Mouse (Mus musculus) heart, embryonic 13.5 days (tissue): ENCODE data around the gene Uap1l1. TPM values are rescaled to one million over a fixed set of nuclear protein-coding genes. Genes with fewer than 3 reads are reported as not detected.

Experiments
- ATAC-seq: fragments of 200-750 bp; cut with Nextera tagmentation; 2 replicates; pipeline ENCODE4 v1.8.0; 2017; ENCODE audit warnings: moderate TSS enrichment; ENCODE audit not compliant: insufficient number of reproducible peaks, low FRiP score, low TSS enrichment; ENCODE audit errors: extremely low read depth
- H3K27ac ChIP-seq: fragments of 300-500 bp; sonication (generic); replicated peaks from 2 replicates; pipeline ENCODE4 v1.5.1; 2015; ENCODE audit warnings: moderate library complexity, mild to moderate bottlenecking, inconsistent platforms
- H3K27me3 ChIP-seq: fragments of 300-500 bp; sonication (generic); replicated peaks from 2 replicates; pipeline ENCODE4 v1.6.1; 2015; ENCODE audit warnings: mild to moderate bottlenecking, inconsistent platforms
- H3K36me3 ChIP-seq: fragments of 300-500 bp; sonication (generic); 2 replicates; pipeline ENCODE4 v1.6.1; 2015; ENCODE audit warnings: mild to moderate bottlenecking, inconsistent platforms
- H3K4me1 ChIP-seq: fragments of 300-500 bp; sonication (generic); 2 replicates; pipeline ENCODE4 v1.6.1; 2015; ENCODE audit warnings: inconsistent platforms
- H3K4me2 ChIP-seq: fragments of 300-500 bp; sonication (generic); 2 replicates; pipeline ENCODE4 v1.6.1; 2015; ENCODE audit warnings: inconsistent platforms, mild to moderate bottlenecking, moderate library complexity
- H3K4me3 ChIP-seq: fragments of 300-500 bp; sonication (generic); 2 replicates; pipeline ENCODE4 v1.5.1; 2015; ENCODE audit warnings: moderate library complexity, mild to moderate bottlenecking, inconsistent platforms
- H3K9ac ChIP-seq: fragments of 300-500 bp; sonication (generic); 2 replicates; pipeline ENCODE4 v1.6.1; 2015; ENCODE audit warnings: inconsistent platforms, mild to moderate bottlenecking, moderate library complexity
- H3K9me3 ChIP-seq: fragments of 300-500 bp; sonication (generic); 2 replicates; pipeline ENCODE4 v1.6.1; 2016; ENCODE audit warnings: inconsistent platforms
- WGBS: fragments of 180-500 bp; shearing (Covaris S2); methylation state at CpG from one replicate; pipeline ENCODE4 v1.1.7; 2015; ENCODE audit warnings: mixed read lengths; 5-methylcytosine and 5-hydroxymethylcytosine counted together
- polyA plus RNA-seq: library from polyadenylated mRNA; unstranded; fragments of >200 nt; fragmentation: Nextera tagmentation; extraction: Ambion mirVana; gene quantifications from 2 replicates; pipeline ENCODE4 v1.2.1, GENCODE M21; 2015

Uap1l1 gene
- polyA plus RNA-seq, 1 experiment from 2014 or later: 17.0 TPM

DNA sequence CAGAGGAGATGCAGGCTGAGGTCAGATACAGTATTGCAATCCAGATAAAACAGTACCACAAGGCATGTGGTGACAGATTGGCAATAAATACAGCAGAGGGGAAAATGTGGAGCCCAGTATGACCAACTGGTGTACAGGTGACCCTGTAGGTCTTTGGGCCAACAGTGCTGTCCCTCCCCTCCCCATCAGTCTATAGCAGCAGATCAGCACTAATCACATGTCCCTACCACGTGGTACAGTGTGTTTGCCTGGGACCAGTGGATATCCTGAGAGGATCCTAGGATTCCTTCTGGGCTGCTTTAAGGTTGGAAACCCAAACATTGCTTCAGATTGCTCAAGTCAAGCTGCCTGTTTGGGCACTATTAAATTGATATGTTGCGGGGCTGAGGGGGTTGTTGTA is 31.9 kb downstream of the Uap1l1 start:
- peak overlapping the region; percentile 93 for H3K4me3 ChIP-seq
- H3K9me3 ChIP-seq: no peaks in the 10 kb centered on the region
- H3K36me3 ChIP-seq: peaks cover 50% of the 10 kb centered on the region
- H3K4me1 ChIP-seq: peaks cover 18% of the 10 kb centered on the region
- H3K27ac ChIP-seq: no peak overlapping the region
- H3K4me2 ChIP-seq: peak overlapping the region; percentile 91
- ATAC-seq: no peak
- H3K27me3 ChIP-seq: no peaks in the 10 kb centered on the region
- 86% methylated on average over 2 of the region's 2 CpGs for WGBS
- peak overlapping the region; percentile 95 for H3K9ac ChIP-seq

DNA sequence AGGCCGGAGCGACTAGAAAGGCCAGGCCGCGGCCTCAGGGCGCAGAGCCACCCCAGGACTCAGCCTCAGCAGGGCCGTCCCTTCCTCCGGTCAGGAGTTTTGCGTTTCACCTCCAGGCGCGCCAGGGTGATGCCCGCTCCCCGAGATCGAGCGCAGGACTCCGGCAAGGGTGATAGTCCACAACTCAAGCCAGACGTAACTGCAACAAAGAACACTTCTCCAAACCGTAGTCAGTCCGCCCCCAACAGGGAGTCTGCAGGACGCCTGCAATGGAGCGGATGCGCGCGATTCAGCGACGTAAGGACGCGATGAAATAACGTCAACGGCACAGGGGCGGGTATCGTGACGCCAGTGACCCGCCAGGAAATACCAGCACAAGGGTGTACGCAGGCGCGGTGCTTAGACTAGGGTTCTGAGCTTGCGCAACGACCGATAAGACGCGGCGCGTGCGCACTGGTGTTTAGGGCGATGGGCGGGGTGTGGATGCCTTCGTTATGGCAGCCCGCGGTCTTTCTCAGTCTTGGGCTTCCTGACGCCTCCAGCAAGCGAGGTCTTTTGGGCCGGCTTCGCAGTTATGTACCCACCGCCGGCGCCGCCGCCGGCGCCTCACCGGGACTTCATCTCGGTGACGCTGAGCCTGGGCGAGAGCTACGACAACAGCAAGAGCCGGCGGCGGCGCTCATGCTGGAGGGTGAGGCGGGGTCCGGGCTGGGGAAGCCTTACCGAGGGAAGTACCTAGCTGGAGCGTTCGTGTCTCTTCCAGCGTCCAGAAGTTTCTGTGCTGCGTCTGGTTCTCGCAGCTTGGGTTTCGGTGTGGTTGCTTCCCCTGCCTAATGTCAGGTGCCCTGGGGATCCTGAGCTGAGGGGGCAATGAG is 33.0 kb downstream of the Uap1l1 start, which contains the start of gene Man1b1:
Gene Man1b1, plus strand, starts transcription at position 53 of the 875 bp plus-strand sequence.
- under 1% methylated on average over 78 of the region's 78 CpGs for WGBS

DNA sequence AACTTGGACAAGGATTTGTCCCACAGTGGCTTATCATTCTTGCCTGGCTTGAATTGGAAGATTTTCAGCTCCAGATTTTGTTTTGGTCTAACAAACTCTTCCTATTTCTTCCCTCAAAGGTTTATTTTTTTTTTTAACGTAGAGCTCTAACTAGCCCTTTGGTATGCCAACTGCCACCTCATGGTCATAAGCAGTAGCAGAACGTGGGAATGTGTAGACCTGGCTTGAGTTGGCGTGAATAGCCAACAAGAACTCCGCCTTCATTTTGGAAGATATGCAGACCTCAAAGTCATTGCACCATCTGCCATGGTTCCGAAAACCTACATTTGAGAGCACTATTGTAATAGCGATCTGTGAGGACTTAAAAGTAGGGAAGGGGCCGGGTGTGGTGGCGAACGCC is 34.0 kb downstream of the Uap1l1 start:
- Histone ChIP-seq H3K4me2 (peak overlapping the region; percentile 81), H3K27me3 (no peaks in the 10 kb centered on the region; the same call in 1 of the 2 replicates), H3K36me3 (peaks cover 29% of the 10 kb centered on the region), H3K27ac (no peak overlapping the region), H3K9ac (peak overlapping the region; percentile 95), H3K4me3 (peak overlapping the region; percentile 93), H3K4me1 (peaks cover 18% of the 10 kb centered on the region), H3K9me3 (no peaks in the 10 kb centered on the region)
- ATAC-seq: no peak
- WGBS: 48% methylated on average over 9 of the region's 9 CpGs

More for the DNA sequence above, 33.0 kb downstream of the Uap1l1 start, which contains the start of gene Man1b1:
- peak within 1 kb of the TSS; percentile 93 for H3K4me3 ChIP-seq
- ATAC-seq: peak; percentile 93
- H3K9me3 ChIP-seq: no peaks in the 10 kb centered on the region
- H3K27ac ChIP-seq: peak within 1 kb of the TSS; percentile 83
- H3K36me3 ChIP-seq: peaks cover 40% of the 10 kb centered on the region
- H3K27me3 ChIP-seq: no peaks in the 10 kb centered on the region
- H3K9ac ChIP-seq: peak within 1 kb of the TSS; percentile 95
- H3K4me1 ChIP-seq: peaks cover 18% of the 10 kb centered on the region
- peak within 1 kb of the TSS; percentile 91 for H3K4me2 ChIP-seq

DNA sequence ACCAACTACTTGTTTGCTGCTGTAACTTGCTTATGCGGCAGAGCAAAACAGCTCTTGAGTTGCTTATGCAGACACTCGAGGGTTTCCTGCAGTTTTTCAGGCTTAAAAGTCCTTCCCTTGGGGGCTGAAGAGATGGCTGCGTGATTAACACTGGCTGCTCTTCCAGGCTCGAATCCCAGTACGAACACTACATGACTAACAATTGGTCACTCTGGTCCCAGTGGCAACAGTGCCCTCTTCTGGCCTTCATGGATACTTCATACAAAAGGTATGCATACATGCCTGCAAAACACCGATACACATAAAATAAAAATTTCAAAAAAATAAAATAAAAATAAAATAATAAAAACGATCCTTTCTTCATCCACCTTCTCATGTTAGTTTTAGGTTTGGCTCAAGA is 37.0 kb downstream of the Uap1l1 start:
- Histone ChIP-seq H3K4me3 (no peak overlapping the region), H3K9ac (no peak overlapping the region), H3K27me3 (peaks cover 12% of the 10 kb centered on the region), H3K4me2 (no peak overlapping the region), H3K9me3 (no peaks in the 10 kb centered on the region), H3K4me1 (peaks cover 12% of the 10 kb centered on the region), H3K36me3 (no peaks in the 10 kb centered on the region; the same call in 1 of the 2 replicates), H3K27ac (no peak overlapping the region)
- no peak for ATAC-seq
- 38% methylated on average over 7 of the region's 7 CpGs for WGBS

DNA sequence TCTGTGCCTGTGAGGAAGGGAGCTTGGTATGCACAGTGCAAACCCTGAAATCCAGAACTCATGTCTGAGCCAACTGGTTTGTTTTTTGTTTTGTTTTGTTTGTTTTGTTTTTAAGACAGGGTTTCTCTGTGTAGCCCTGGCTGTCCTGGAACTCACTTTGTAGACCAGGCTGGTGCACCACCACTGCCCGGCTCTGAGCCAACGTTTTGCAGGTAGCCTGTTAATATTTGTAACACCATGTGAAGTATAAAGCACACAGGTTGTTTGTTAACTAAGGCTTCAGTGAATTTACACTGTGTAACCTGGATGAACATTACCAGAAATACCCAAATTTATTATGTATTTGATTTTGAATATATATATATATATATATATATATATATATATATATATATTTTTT is 39.4 kb downstream of the Uap1l1 start:
- H3K36me3 ChIP-seq: no peaks in the 10 kb centered on the region
- peaks cover under 1% of the 10 kb centered on the region; the same call in 1 of the 2 replicates for H3K4me1 ChIP-seq
- H3K4me2 ChIP-seq: no peak overlapping the region
- no peak overlapping the region for H3K9ac ChIP-seq
- peaks cover 32% of the 10 kb centered on the region for H3K27me3 ChIP-seq
- 75% methylated on average over 2 of the region's 2 CpGs for whole genome bisulfite sequencing
- no peak overlapping the region for H3K27ac ChIP-seq
- no peak overlapping the region for H3K4me3 ChIP-seq
- no peaks in the 10 kb centered on the region for H3K9me3 ChIP-seq
- ATAC-seq: no peak

DNA sequence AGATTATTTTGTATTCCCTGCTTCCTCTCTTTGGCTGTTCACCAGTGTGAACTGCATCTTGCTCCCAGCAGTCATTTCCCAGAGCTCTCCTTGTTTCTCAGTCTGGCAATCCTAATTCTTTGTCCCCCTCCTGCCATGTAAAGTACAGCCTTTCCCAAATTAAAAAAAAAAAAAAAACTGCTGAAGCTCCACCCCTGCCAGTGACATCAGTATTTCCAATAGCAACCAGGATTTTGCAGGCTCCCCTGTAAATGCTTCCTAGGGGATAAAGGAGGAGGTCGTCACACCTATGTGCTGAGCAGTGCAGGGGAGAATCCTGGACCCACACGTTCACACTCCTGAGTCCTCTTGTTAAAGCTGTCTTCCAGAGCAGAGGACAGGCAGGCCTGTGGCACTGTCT is 45.4 kb downstream of the Uap1l1 start:
- Histone ChIP-seq H3K4me2 (no peak overlapping the region), H3K4me1 (peaks cover 3% of the 10 kb centered on the region; the same call in 1 of the 2 replicates), H3K27ac (no peak overlapping the region), H3K9ac (no peak overlapping the region), H3K9me3 (no peaks in the 10 kb centered on the region), H3K4me3 (no peak overlapping the region), H3K36me3 (no peaks in the 10 kb centered on the region), H3K27me3 (peaks cover 92% of the 10 kb centered on the region)
- 34% methylated on average over 2 of the region's 2 CpGs for WGBS
- no peak for ATAC-seq

DNA sequence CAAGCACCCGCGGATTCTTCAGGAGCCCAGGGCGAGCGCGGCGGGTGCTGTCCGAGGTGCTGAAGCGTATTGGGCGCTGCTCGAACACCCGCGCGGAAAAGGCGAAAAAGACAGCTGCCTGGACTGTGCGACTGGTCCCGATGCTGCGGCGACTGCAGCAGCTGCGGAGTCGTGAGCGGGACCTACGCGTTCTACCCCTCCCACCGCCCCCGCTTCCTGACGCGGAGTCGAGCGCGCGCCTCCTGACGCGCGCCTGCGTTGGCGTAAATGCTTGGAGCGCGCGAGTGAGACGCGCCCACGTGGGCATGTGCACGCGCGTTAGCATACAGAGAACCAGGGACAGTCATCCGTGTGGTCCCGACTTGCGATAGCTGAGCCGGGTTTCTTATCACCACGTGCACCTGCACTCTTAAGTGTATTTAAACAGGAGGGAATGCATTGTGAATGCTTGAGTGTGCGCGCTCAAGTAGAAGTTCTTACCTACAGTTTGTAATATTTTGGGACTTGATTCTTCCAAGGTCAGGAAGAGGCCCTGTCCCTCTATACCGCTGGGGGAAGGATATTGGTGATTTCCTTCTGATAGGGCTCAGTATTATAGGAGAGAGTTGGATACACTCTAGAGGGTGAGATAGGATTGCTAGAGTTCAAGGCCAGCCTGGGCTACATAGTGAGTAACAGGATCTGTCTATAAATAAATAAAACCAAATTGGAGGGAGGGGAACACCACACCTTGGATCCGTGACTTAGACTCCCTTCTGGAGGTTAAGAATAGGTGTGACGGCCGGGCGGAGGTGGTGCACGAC is 46.3 kb downstream of the Uap1l1 start, which contains the start of gene Grin1:
Gene Grin1, minus strand, starts transcription at position 217 of the 803 bp plus-strand sequence.
- Histone ChIP-seq H3K4me2 (peak within 1 kb of the TSS; percentile 64), H3K27me3 (peaks cover 93% of the 10 kb centered on the region), H3K4me1 (peaks cover 3% of the 10 kb centered on the region; the same call in 1 of the 2 replicates), H3K9ac (no peak within 1 kb of the TSS), H3K9me3 (no peaks in the 10 kb centered on the region), H3K36me3 (no peaks in the 10 kb centered on the region), H3K4me3 (peak within 1 kb of the TSS; percentile 38), H3K27ac (no peak within 1 kb of the TSS)
- WGBS: 8% methylated on average over 58 of the region's 58 CpGs
- ATAC-seq: no peak

DNA sequence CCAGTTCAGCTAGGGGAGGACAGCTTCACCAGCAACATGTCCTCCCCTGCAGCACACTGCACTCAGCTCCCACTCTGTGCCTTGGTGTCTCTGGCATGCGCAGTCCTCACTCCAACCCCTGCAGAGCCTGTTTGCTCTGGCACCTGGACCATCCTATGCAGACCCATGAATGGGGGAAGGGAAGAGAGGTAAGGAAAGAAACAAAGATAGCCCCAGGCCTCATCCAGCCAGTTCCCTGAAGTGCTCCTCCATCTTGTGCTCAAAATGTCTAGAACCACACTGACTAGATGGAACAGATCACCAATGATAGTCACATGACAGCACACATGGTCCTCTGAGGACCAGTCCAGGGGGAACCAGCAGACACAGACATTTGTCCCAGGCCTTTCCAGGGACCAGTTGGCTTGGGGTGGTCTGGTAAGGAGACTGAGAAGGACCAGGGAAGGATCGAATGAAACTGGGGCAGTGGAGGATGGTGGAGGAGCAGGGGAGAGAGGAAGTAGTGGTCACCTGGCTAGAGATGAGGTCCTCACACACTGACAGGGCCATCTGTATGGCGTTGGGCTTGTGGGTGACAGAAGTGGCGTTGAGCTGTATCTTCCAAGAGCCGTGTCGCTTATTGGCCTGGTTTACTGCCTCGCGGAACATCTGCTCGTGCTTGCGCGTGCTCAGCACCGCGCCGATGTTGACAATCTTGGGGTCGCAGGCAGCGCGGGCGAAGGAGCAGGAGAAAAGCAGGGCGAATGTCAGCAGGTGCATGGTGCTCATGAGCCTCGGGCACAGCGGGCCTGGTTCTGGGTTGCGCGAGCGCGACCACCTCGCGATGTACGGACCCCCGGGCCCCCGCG is 47.1 kb downstream of the Uap1l1 start:
- Histone ChIP-seq H3K9ac (no peak overlapping the region), H3K27ac (no peak overlapping the region), H3K27me3 (peaks cover 97% of the 10 kb centered on the region), H3K4me3 (peak overlapping the region; percentile 38), H3K4me1 (peaks cover 3% of the 10 kb centered on the region; the same call in 1 of the 2 replicates), H3K4me2 (peak overlapping the region; percentile 64), H3K36me3 (no peaks in the 10 kb centered on the region), H3K9me3 (no peaks in the 10 kb centered on the region)
- 8% methylated on average over 31 of the region's 31 CpGs for WGBS
- ATAC-seq: no peak

DNA sequence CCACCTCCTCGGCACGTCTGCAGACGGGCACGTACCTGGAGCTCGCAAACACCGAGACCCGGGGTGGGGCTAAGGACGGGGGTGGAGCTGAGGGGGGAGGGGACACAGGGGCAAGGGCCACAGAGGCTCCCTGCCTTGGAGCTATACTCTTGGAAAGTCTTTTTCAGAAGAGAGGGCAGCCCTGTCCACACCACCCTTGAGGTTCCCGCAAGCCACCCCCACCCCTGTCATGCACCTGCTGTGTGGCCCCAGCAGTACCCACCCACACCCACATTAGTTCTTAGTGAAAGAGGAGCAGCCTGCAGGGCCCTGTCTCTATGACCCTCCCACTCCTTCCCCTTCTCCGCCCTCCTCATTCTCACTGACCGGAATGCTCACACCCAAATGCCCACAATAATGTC is 54.0 kb downstream of the Uap1l1 start:
- H3K9ac ChIP-seq: no peak overlapping the region
- WGBS: 6% methylated on average over 11 of the region's 11 CpGs
- no peaks in the 10 kb centered on the region for H3K4me1 ChIP-seq
- H3K4me2 ChIP-seq: no peak overlapping the region
- no peak overlapping the region for H3K27ac ChIP-seq
- no peak overlapping the region for H3K4me3 ChIP-seq
- no peak for ATAC-seq
- no peaks in the 10 kb centered on the region for H3K36me3 ChIP-seq
- no peaks in the 10 kb centered on the region for H3K9me3 ChIP-seq
- peaks cover 100% of the 10 kb centered on the region for H3K27me3 ChIP-seq

DNA sequence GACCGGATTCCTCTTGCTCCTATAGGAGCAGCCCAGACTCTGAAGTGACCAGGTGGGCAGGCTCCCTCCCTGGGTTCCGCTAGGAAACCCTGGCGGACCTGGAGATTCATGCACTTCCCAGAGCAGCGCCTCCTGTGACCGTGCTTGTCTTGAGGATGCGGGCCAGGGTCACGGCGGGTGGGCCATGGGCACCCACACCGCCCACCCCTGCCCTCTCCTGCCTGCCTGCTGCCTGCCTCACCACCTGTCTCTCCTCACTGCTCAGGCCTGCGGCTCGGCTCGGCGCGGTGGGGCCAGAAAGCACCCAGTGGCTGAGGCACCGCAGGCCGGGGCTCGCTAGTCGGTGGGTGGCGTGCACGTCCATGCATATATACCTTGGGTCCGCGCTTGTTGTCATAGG is 54.5 kb downstream of the Uap1l1 start:
- WGBS: 2% methylated on average over 22 of the region's 22 CpGs
- no peak for ATAC-seq
- H3K27me3 ChIP-seq: peaks cover 100% of the 10 kb centered on the region

More for the DNA sequence above, 54.5 kb downstream of the Uap1l1 start:
- H3K36me3 ChIP-seq: no peaks in the 10 kb centered on the region
- H3K9me3 ChIP-seq: no peaks in the 10 kb centered on the region
- no peak overlapping the region for H3K9ac ChIP-seq
- no peak overlapping the region for H3K4me2 ChIP-seq
- no peak overlapping the region for H3K4me3 ChIP-seq
- H3K4me1 ChIP-seq: no peaks in the 10 kb centered on the region
- H3K27ac ChIP-seq: no peak overlapping the region
